Mouse (Mus musculus) CD8-positive naive resting alpha-beta T cell, adult 57 days (primary cell): ENCODE results near the gene Anpep. TPM values are rescaled to one million over a fixed set of nuclear protein-coding genes. Genes with fewer than 3 reads are reported as not detected.

Source experiments
- total RNA-seq: library from RNA; stranded (reverse); gene quantifications from one replicate; pipeline ENCODE4 v1.2.4, GENCODE M21; 2023

Anpep gene
- 0.92 TPM for total RNA-seq

DNA sequence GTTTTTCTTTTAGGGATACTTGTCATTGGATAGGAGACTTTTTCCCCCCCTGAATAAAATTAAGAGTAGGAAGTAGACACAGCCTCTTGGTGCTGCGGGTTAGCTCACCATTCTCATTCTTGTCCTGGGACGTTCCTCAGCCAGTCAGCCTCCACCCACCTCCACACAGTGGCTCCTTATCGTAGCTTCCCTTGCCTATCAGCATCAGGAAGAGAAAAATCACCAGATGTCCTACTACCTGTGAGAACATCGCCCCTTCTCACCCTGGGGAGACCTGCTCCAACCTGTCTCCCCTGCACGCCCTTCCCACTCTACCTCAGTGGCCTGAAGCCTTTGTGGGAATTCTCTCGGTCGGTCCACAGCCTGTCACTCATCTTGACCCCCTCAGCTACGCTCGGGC, at the start of gene Anpep:
Anpep (minus strand) TSS at position 249 of the 400 bp plus-strand sequence.

DNA sequence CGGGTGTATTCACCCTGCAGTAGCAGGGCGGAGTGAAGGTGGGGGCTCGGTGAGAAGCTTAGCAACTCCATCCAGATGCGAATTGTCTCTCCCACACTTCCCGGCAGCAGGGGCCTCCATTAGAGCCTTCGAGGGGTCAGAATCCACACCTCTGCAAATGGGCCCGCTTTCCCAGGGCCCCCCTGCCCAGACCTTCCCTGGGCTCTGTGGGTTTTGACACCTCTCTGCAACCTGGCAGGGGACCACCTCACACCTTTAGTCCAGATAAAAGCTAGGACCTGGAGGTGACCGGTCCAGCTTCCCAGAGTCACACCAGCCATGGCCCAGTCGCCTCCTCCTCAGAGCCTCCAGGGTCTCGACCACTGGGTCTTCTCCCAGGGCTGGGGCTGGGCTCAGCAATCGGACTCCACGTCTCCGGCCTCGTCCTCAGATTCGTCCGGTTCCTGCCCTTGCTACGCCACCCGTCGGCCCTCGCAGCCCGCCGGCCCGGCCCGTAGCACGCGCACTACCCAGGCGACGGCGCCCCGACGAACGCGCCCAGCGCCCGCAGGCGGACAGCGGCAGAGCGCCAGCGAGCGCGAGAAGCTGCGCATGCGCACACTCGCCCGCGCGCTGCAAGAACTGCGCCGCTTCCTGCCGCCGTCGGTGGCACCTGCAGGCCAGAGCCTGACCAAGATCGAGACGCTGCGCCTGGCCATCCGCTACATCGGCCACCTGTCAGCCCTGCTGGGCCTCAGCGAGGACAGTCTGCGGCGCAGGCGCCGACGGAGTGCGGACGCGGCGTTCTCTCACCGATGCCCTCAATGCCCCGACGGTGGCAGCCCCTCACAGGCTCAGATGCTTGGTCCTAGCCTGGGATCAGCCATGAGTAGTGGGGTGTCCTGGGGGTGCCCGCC, 50.0 kb downstream of the Anpep start, which contains the start of gene Mesp2:
Mesp2 (plus strand) TSS at position 117 of the 896 bp plus-strand sequence.

DNA sequence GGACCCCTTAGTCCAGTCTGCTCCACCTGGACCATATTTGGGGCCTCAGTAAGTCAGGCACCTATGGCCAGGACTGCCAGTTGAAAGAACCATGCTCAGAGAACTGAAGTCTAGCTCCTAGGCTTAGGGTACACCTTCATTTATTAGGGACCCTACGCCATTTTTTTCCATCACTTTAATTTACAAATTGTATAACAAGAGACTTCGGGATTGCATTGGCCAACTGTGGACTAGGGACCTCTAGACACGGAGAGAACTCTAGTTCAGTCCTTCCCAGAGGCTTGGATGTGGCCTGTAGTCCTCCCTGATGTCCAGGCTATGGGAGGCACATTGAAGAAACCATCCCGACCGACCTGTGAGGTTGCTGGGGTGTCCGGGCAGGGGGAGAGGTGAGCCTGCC, 67.2 kb downstream of the Anpep start, which contains the start of gene Mesp1:
Mesp1 (minus strand) TSS at position 101 of the 400 bp plus-strand sequence.

Other genes starting within 250 kb of the Anpep start
- gene Rhcg, start 243.4 kb downstream of the Anpep start, total RNA-seq: not detected
- 0.77 TPM for gene Ticrr, start 200.9 kb downstream of the Anpep start, total RNA-seq
- gene Kif7, start 145.3 kb downstream of the Anpep start, total RNA-seq: 6.6 TPM
- gene Plin1, start 128.2 kb downstream of the Anpep start, total RNA-seq: not detected
- 0.73 TPM for gene Pex11a, start 117.9 kb downstream of the Anpep start, total RNA-seq
- gene Wdr93, start 117.9 kb downstream of the Anpep start, total RNA-seq: not detected
- not detected for gene Mesp1, start 67.3 kb downstream of the Anpep start, total RNA-seq
- not detected for gene Mesp2, start 50.3 kb downstream of the Anpep start, total RNA-seq
- 20.2 TPM for gene Ap3s2, start 59.6 kb upstream of the Anpep start, total RNA-seq
- not detected for gene Arpin, start 74.3 kb upstream of the Anpep start, total RNA-seq
- 26.3 TPM for gene Zfp710, start 163.8 kb upstream of the Anpep start, total RNA-seq